Mouse (Mus musculus) midbrain, embryonic 15.5 days (tissue): ENCODE data around the gene Crip1. TPM values are rescaled to one million over a fixed set of nuclear protein-coding genes. Genes with fewer than 3 reads are reported as not detected.

Source experiments
- ATAC-seq: fragments of 200-750 bp; cut with Nextera tagmentation; replicated peaks from 2 replicates; pipeline ENCODE4 v1.8.0; 2017; ENCODE audit warnings: moderate TSS enrichment
- H3K27ac ChIP-seq: fragments of 300-500 bp; sonication (generic); 2 replicates; pipeline ENCODE4 v1.5.1; 2015; ENCODE audit warnings: mild to moderate bottlenecking, inconsistent platforms
- H3K27me3 ChIP-seq: fragments of 300-500 bp; sonication (generic); replicated peaks from 2 replicates; pipeline ENCODE4 v1.6.1; 2015; ENCODE audit warnings: inconsistent platforms
- H3K36me3 ChIP-seq: fragments of 300-500 bp; sonication (generic); replicated peaks from 2 replicates; pipeline ENCODE4 v1.6.1; 2015; ENCODE audit warnings: inconsistent platforms
- H3K4me1 ChIP-seq: fragments of 300-500 bp; sonication (generic); 2 replicates; pipeline ENCODE4 v1.6.1; 2015; ENCODE audit warnings: inconsistent platforms
- H3K4me2 ChIP-seq: fragments of 300-500 bp; sonication (generic); 2 replicates; pipeline ENCODE4 v1.6.1; 2015; ENCODE audit warnings: inconsistent platforms, mild to moderate bottlenecking, moderate library complexity
- H3K4me3 ChIP-seq: fragments of 300-500 bp; sonication (generic); 2 replicates; pipeline ENCODE4 v1.5.1; 2015; ENCODE audit warnings: mild to moderate bottlenecking, inconsistent platforms
- H3K9ac ChIP-seq: fragments of 300-500 bp; sonication (generic); 2 replicates; pipeline ENCODE4 v1.6.1; 2015; ENCODE audit warnings: mild to moderate bottlenecking, inconsistent platforms
- H3K9me3 ChIP-seq: fragments of 300-500 bp; sonication (generic); 2 replicates; pipeline ENCODE4 v1.6.1; 2016; ENCODE audit warnings: inconsistent platforms
- WGBS: fragments of 180-500 bp; shearing (Covaris S2); methylation state at CpG from one replicate; pipeline ENCODE4 v1.1.7; 2015; ENCODE audit warnings: mixed read lengths; 5-methylcytosine and 5-hydroxymethylcytosine counted together
- polyA plus RNA-seq: library from polyadenylated mRNA; unstranded; fragments of >200 nt; fragmentation: Nextera tagmentation; extraction: Ambion mirVana; gene quantifications from 2 replicates; pipeline ENCODE4 v1.2.1, GENCODE M21; 2015

Gene Crip1
- polyA plus RNA-seq, 1 experiment from 2014 or later, result 23.7 TPM

DNA sequence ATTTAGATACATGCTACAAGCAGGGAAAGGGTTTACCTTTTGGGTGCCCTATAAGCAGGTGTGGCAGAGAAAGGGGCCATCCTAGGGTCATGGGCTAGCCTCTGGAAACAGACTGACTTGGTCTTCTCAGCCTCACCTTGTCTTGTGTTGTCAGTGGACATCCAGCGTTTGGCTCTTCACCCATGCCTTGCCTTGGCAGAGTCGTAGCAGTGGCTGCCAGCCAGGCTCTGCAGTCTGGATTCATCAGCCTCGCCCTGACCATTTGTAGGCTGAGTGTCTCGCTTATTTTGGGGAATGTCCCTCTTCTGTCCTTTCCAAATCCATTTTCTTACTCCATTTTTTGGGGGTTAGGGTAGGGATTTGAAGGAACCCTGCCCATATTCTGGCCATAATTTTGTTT is 55.2 kb downstream of the Crip1 start:
- H3K27ac ChIP-seq, result no peak overlapping the region
- WGBS, result 87% methylated on average over 4 of the region's 4 CpGs
- H3K4me3 ChIP-seq, result no peak overlapping the region
- no peak overlapping the region for H3K4me2 ChIP-seq
- H3K36me3 ChIP-seq, result no peaks in the 10 kb centered on the region
- H3K9me3 ChIP-seq, result no peaks in the 10 kb centered on the region
- no peaks in the 10 kb centered on the region for H3K27me3 ChIP-seq
- no peaks in the 10 kb centered on the region for H3K4me1 ChIP-seq
- no peak for ATAC-seq
- no peak overlapping the region for H3K9ac ChIP-seq

GRCm38 (mm10) chr12:113202008-113202407 is 55.9 kb downstream of the Crip1 start:
- no peaks in the 10 kb centered on the region for H3K4me1 ChIP-seq
- no peaks in the 10 kb centered on the region for H3K27me3 ChIP-seq
- H3K9me3 ChIP-seq, result no peaks in the 10 kb centered on the region
- ATAC-seq, result no peak
- no peak overlapping the region for H3K4me3 ChIP-seq
- no peak overlapping the region for H3K9ac ChIP-seq
- H3K36me3 ChIP-seq, result no peaks in the 10 kb centered on the region
- no peak overlapping the region for H3K4me2 ChIP-seq
- H3K27ac ChIP-seq, result no peak overlapping the region

Other genes with a start within 250 kb of the Crip1 start
- 16.4 and 18.4 TPM in 2 replicates for gene Jag2, start 216.5 kb upstream of the Crip1 start, polyA plus RNA-seq
- gene Nudt14, start 204.2 kb upstream of the Crip1 start, polyA plus RNA-seq, result 60.6 and 60.8 TPM in 2 replicates
- 57.4 and 60.2 TPM in 2 replicates for gene Btbd6, start 169.8 kb upstream of the Crip1 start, polyA plus RNA-seq
- gene Brf1, start 145.6 kb upstream of the Crip1 start, polyA plus RNA-seq, result 56.0 and 58.5 TPM in 2 replicates
- gene Pacs2, start 131.8 kb upstream of the Crip1 start, polyA plus RNA-seq, result 34.6 and 35.1 TPM in 2 replicates
- gene Tex22, start 71.8 kb upstream of the Crip1 start, polyA plus RNA-seq, result 0.40 TPM in 1 of 2 replicates, not detected in the other
- 17.2 and 18.1 TPM in 2 replicates for gene Mta1, start 48.0 kb upstream of the Crip1 start, polyA plus RNA-seq
- gene Crip2, start 6.1 kb upstream of the Crip1 start, polyA plus RNA-seq, result 370 and 393 TPM in 2 replicates
- gene Tedc1, start 10.1 kb downstream of the Crip1 start, polyA plus RNA-seq, result 12.7 and 16.3 TPM in 2 replicates
- 44.9 and 50.6 TPM in 2 replicates for gene Tmem121, start 39.6 kb downstream of the Crip1 start, polyA plus RNA-seq